Mouse (Mus musculus): ENCODE data around the gene Sephs2. TPM values are rescaled to one million over a fixed set of nuclear protein-coding genes. Genes with fewer than 3 reads are reported as not detected.

The Sephs2 gene
- polyA plus RNA-seq, 1 experiment from 2014 or later = 105 TPM

- H3K36me3 ChIP-seq (ENCODE audit: insufficient read depth, low read length) = no peaks in the 10 kb centered on the region
- WGBS = 79% methylated on average over 11 of the region's 11 CpGs
- no peak within 1 kb of the TSS for H3K27ac ChIP-seq (ENCODE audit: low read length)
- H3K9ac ChIP-seq (replicated peaks; ENCODE audit: low read length) = no peak within 1 kb of the TSS
- no peak within 1 kb of the TSS for H3K4me3 ChIP-seq (ENCODE audit: low read length)
- ATAC-seq (ENCODE audit: low FRiP score, low TSS enrichment) = no peak
- H3K27me3 ChIP-seq (ENCODE audit: insufficient read depth, low read length) = no peaks in the 10 kb centered on the region
- H3K4me1 ChIP-seq (ENCODE audit: insufficient read depth, low read length) = no peaks in the 10 kb centered on the region
- H3K4me2 ChIP-seq (replicated peaks; ENCODE audit: low read depth, low read length) = no peak within 1 kb of the TSS
- H3K9me3 ChIP-seq (ENCODE audit: low read length) = no peaks in the 10 kb centered on the region
Measured at GRCm38 (mm10) chr7:127296098-127296497, 22.2 kb upstream of the Sephs2 start, which contains the start of gene Itgal. Gene Itgal, plus strand, starts transcription at chr7:127296260.

DNA sequence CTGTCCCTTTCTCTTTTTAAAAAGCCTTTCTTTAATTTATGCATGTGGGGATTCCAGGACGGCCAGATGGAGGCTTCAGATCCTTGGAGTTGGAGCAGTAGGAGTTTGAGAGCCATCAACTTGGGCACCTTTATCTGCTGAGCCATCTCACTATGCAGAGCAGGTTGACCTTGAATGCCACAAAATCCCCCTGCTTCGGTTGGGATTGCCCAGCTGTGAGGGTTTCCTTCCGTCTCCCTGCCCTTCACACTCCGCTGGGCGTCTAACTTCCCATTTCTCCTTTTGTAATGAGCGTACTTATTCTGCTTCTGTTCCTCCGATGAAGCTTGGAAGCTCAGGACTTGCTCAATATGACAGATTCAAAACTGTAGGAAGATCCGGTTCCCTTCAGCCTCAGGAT is 16.3 kb upstream of the Sephs2 start:
- Histone ChIP-seq H3K27ac (ENCODE audit: low read length) (no peak overlapping the region), H3K4me2 (replicated peaks; ENCODE audit: low read depth, low read length) (0 out of 2 replicates have a peak overlapping the region, but pooled peaks have one; percentile 4), H3K4me1 (ENCODE audit: insufficient read depth, low read length) (no peaks in the 10 kb centered on the region), H3K36me3 (ENCODE audit: insufficient read depth, low read length) (no peaks in the 10 kb centered on the region), H3K9ac (replicated peaks; ENCODE audit: low read length) (no peak overlapping the region), H3K4me3 (ENCODE audit: low read length) (no peak overlapping the region), H3K27me3 (ENCODE audit: insufficient read depth, low read length) (no peaks in the 10 kb centered on the region), H3K9me3 (ENCODE audit: low read length) (peaks cover 11% of the 10 kb centered on the region)
- ATAC-seq (ENCODE audit: low FRiP score, low TSS enrichment) = no peak
- 37% methylated on average over 8 of the region's 8 CpGs for WGBS

GRCm38 (mm10) chr7:127289306-127289705 is 15.5 kb upstream of the Sephs2 start:
- no peaks in the 10 kb centered on the region for H3K36me3 ChIP-seq (ENCODE audit: insufficient read depth, low read length)
- peaks cover 11% of the 10 kb centered on the region for H3K9me3 ChIP-seq (ENCODE audit: low read length)
- WGBS = 72% methylated on average over 2 of the region's 2 CpGs
- no peak overlapping the region for H3K4me3 ChIP-seq (ENCODE audit: low read length)
- no peak for ATAC-seq (ENCODE audit: low FRiP score, low TSS enrichment)
- H3K9ac ChIP-seq (replicated peaks; ENCODE audit: low read length) = no peak overlapping the region
- H3K27me3 ChIP-seq (ENCODE audit: insufficient read depth, low read length) = no peaks in the 10 kb centered on the region
- no peaks in the 10 kb centered on the region for H3K4me1 ChIP-seq (ENCODE audit: insufficient read depth, low read length)
- H3K27ac ChIP-seq (ENCODE audit: low read length) = no peak overlapping the region
- no peak overlapping the region for H3K4me2 ChIP-seq (replicated peaks; ENCODE audit: low read depth, low read length)

- Histone ChIP-seq H3K27me3 (ENCODE audit: insufficient read depth, low read length) (no peaks in the 10 kb centered on the region), H3K4me3 (ENCODE audit: low read length) (no peak overlapping the region), H3K27ac (ENCODE audit: low read length) (no peak overlapping the region), H3K9me3 (ENCODE audit: low read length) (peaks cover 11% of the 10 kb centered on the region), H3K4me2 (replicated peaks; ENCODE audit: low read depth, low read length) (no peak overlapping the region), H3K4me1 (ENCODE audit: insufficient read depth, low read length) (no peaks in the 10 kb centered on the region), H3K36me3 (ENCODE audit: insufficient read depth, low read length) (no peaks in the 10 kb centered on the region), H3K9ac (replicated peaks; ENCODE audit: low read length) (no peak overlapping the region)
- no peak for ATAC-seq (ENCODE audit: low FRiP score, low TSS enrichment)
- 82% methylated on average over 1 of the region's 1 CpGs for WGBS
Measured at GRCm38 (mm10) chr7:127287940-127288339, 14.1 kb upstream of the Sephs2 start.

DNA sequence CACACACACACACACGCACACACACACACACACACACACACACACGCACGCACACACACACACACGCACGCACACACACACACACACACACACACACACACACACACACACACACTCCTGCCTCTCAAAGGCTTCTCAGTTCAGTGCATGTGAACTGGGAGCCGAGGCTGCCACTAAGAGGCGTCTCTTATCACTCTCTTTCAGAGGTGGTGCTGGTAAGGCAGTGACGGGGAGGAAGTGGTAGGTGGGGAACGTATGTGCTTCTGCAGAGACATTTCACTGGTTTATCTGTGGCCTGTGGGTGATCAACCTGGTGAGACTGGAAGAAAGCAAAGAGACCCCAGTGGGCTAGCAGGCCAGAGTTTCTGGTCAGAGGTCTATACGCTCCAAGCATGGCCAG is 11.3 kb upstream of the Sephs2 start:
- Histone ChIP-seq H3K27me3 (ENCODE audit: insufficient read depth, low read length) (no peaks in the 10 kb centered on the region), H3K27ac (ENCODE audit: low read length) (no peak overlapping the region), H3K9me3 (ENCODE audit: low read length) (peaks cover 11% of the 10 kb centered on the region), H3K36me3 (ENCODE audit: insufficient read depth, low read length) (no peaks in the 10 kb centered on the region), H3K4me1 (ENCODE audit: insufficient read depth, low read length) (no peaks in the 10 kb centered on the region), H3K4me2 (replicated peaks; ENCODE audit: low read depth, low read length) (no peak overlapping the region), H3K4me3 (ENCODE audit: low read length) (no peak overlapping the region), H3K9ac (replicated peaks; ENCODE audit: low read length) (no peak overlapping the region)
- WGBS = 79% methylated on average over 5 of the region's 10 CpGs
- ATAC-seq (ENCODE audit: low FRiP score, low TSS enrichment) = no peak

DNA sequence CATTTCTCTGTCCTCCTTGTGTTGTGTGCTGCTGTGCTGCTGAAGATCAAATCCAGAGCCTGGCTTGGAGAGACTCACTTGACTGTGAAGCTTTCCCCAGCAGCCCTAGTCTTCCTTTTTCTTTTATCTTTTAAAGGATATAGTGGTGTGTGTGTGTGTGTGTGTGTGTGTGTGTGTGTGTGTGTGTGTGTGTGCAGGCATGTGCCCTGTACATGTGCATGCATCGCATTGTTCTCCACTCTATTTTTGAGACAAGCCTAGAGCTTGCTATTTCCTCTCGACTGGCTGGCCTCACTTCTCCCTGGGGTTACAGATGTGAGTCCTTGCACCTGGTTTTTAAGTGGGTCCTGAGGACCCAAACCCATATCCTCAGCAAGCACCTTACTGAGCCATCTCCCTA is 8.3 kb upstream of the Sephs2 start:
- Histone ChIP-seq H3K27me3 (ENCODE audit: insufficient read depth, low read length) (no peaks in the 10 kb centered on the region), H3K4me3 (ENCODE audit: low read length) (no peak overlapping the region), H3K27ac (ENCODE audit: low read length) (no peak overlapping the region), H3K36me3 (ENCODE audit: insufficient read depth, low read length) (no peaks in the 10 kb centered on the region), H3K4me2 (replicated peaks; ENCODE audit: low read depth, low read length) (no peak overlapping the region), H3K9me3 (ENCODE audit: low read length) (no peaks in the 10 kb centered on the region), H3K9ac (replicated peaks; ENCODE audit: low read length) (no peak overlapping the region), H3K4me1 (ENCODE audit: insufficient read depth, low read length) (peaks cover 11% of the 10 kb centered on the region)
- 81% methylated on average over 2 of the region's 2 CpGs for WGBS
- ATAC-seq (ENCODE audit: low FRiP score, low TSS enrichment) = no peak

- H3K27me3 ChIP-seq (ENCODE audit: insufficient read depth, low read length) = no peaks in the 10 kb centered on the region
- H3K36me3 ChIP-seq (ENCODE audit: insufficient read depth, low read length) = no peaks in the 10 kb centered on the region
- no peak overlapping the region for H3K27ac ChIP-seq (ENCODE audit: low read length)
- WGBS = 57% methylated on average over 4 of the region's 4 CpGs
- no peak overlapping the region for H3K9ac ChIP-seq (replicated peaks; ENCODE audit: low read length)
- peaks cover 22% of the 10 kb centered on the region for H3K4me1 ChIP-seq (ENCODE audit: insufficient read depth, low read length)
- no peak overlapping the region for H3K4me3 ChIP-seq (ENCODE audit: low read length)
- no peaks in the 10 kb centered on the region for H3K9me3 ChIP-seq (ENCODE audit: low read length)
- ATAC-seq (ENCODE audit: low FRiP score, low TSS enrichment) = no peak
- H3K4me2 ChIP-seq (replicated peaks; ENCODE audit: low read depth, low read length) = no peak overlapping the region
Measured at GRCm38 (mm10) chr7:127281114-127281513, 7.3 kb upstream of the Sephs2 start.

GRCm38 (mm10) chr7:127280092-127280491 is 6.2 kb upstream of the Sephs2 start:
- ATAC-seq (ENCODE audit: low FRiP score, low TSS enrichment) = no peak
- Histone ChIP-seq H3K27ac (ENCODE audit: low read length) (no peak overlapping the region), H3K9me3 (ENCODE audit: low read length) (no peaks in the 10 kb centered on the region), H3K27me3 (ENCODE audit: insufficient read depth, low read length) (no peaks in the 10 kb centered on the region), H3K36me3 (ENCODE audit: insufficient read depth, low read length) (no peaks in the 10 kb centered on the region), H3K4me3 (ENCODE audit: low read length) (no peak overlapping the region), H3K4me2 (replicated peaks; ENCODE audit: low read depth, low read length) (no peak overlapping the region), H3K9ac (replicated peaks; ENCODE audit: low read length) (no peak overlapping the region), H3K4me1 (ENCODE audit: insufficient read depth, low read length) (peaks cover 23% of the 10 kb centered on the region)
- 68% methylated on average over 3 of the region's 3 CpGs for WGBS

- Histone ChIP-seq H3K4me2 (replicated peaks; ENCODE audit: low read depth, low read length) (no peak overlapping the region), H3K4me1 (ENCODE audit: insufficient read depth, low read length) (peaks cover 28% of the 10 kb centered on the region), H3K9ac (replicated peaks; ENCODE audit: low read length) (no peak overlapping the region), H3K36me3 (ENCODE audit: insufficient read depth, low read length) (no peaks in the 10 kb centered on the region), H3K9me3 (ENCODE audit: low read length) (no peaks in the 10 kb centered on the region), H3K27me3 (ENCODE audit: insufficient read depth, low read length) (no peaks in the 10 kb centered on the region), H3K4me3 (ENCODE audit: low read length) (no peak overlapping the region), H3K27ac (ENCODE audit: low read length) (peak overlapping the region; percentile 85)
- WGBS = 18% methylated on average over 8 of the region's 8 CpGs
- ATAC-seq (ENCODE audit: low FRiP score, low TSS enrichment) = 0 out of 2 replicates have a peak, but pooled peaks have one; percentile 23
Measured at GRCm38 (mm10) chr7:127278311-127278710, 4.5 kb upstream of the Sephs2 start.

- peak; percentile 20; the same call in 1 of the 2 replicates for ATAC-seq (ENCODE audit: low FRiP score, low TSS enrichment)
- Histone ChIP-seq H3K9ac (replicated peaks; ENCODE audit: low read length) (0 out of 2 replicates have a peak overlapping the region, but pooled peaks have one; percentile 12), H3K4me2 (replicated peaks; ENCODE audit: low read depth, low read length) (no peak overlapping the region), H3K9me3 (ENCODE audit: low read length) (peaks cover 2% of the 10 kb centered on the region; the same call in 1 of the 2 replicates), H3K4me3 (ENCODE audit: low read length) (no peak overlapping the region), H3K27me3 (ENCODE audit: insufficient read depth, low read length) (no peaks in the 10 kb centered on the region), H3K27ac (ENCODE audit: low read length) (peak overlapping the region; percentile 85), H3K4me1 (ENCODE audit: insufficient read depth, low read length) (peaks cover 39% of the 10 kb centered on the region), H3K36me3 (ENCODE audit: insufficient read depth, low read length) (peaks cover 11% of the 10 kb centered on the region)
- WGBS = 21% methylated on average over 5 of the region's 5 CpGs
Measured at GRCm38 (mm10) chr7:127276519-127276961, 2.7 kb upstream of the Sephs2 start.
